Mouse (Mus musculus) thymus, adult 2 months (tissue): ENCODE measurements around the gene Gm20388. TPM values are rescaled to one million over a fixed set of nuclear protein-coding genes. Genes with fewer than 3 reads are reported as not detected.

Source experiments
- DNase-seq: peaks from one replicate; pipeline ENCODE4 v3.0.0; 2021
- H3K27ac ChIP-seq: fragments of 200-500 bp; 2 replicates; pipeline ENCODE4 v1.5.1; 2012; ENCODE audit warnings: low read length, control low read depth; ENCODE audit not compliant: control insufficient read depth, insufficient read depth
- H3K27me3 ChIP-seq: fragments of 200-500 bp; 2 replicates; pipeline ENCODE4 v1.6.1; 2012; ENCODE audit warnings: mild to moderate bottlenecking, low read length, moderate library complexity, mixed read lengths; ENCODE audit not compliant: control insufficient read depth, insufficient read depth
- H3K36me3 ChIP-seq: fragments of 200-500 bp; 2 replicates; pipeline ENCODE4 v1.6.1; 2012; ENCODE audit warnings: mild to moderate bottlenecking, low read length, moderate library complexity; ENCODE audit not compliant: control insufficient read depth, insufficient read depth
- H3K4me1 ChIP-seq: fragments of 200-500 bp; replicated peaks from 2 replicates; pipeline ENCODE4 v1.6.1; 2012; ENCODE audit warnings: low read length; ENCODE audit not compliant: control insufficient read depth, insufficient read depth
- H3K4me3 ChIP-seq: fragments of 200-500 bp; 2 replicates; pipeline ENCODE4 v1.5.1; 2012; ENCODE audit warnings: mild to moderate bottlenecking, low read length, control low read depth, moderate library complexity; ENCODE audit not compliant: control insufficient read depth, insufficient read depth
- CTCF ChIP-seq: fragments of 200-500 bp; IDR thresholded peaks from 2 replicates; pipeline ENCODE4 v1.5.1; 2012; ENCODE audit warnings: mild to moderate bottlenecking, control low read depth, low read length, moderate library complexity, borderline replicate concordance; ENCODE audit not compliant: control insufficient read depth, poor library complexity, insufficient read depth; ENCODE audit errors: extremely low read depth
- POLR2A ChIP-seq: fragments of 200-500 bp; IDR thresholded peaks from 2 replicates; pipeline ENCODE4 v1.6.1; 2012; ENCODE audit warnings: mild to moderate bottlenecking, low read length, control low read depth, moderate library complexity; ENCODE audit not compliant: control insufficient read depth, poor library complexity, insufficient read depth; ENCODE audit errors: extremely low read depth
- WGBS: fragments of 180-500 bp; shearing (Covaris S2); methylation state at CpG from one replicate; pipeline ENCODE4 v1.1.7; 2018; 5-methylcytosine and 5-hydroxymethylcytosine counted together
- polyA plus RNA-seq: library from polyadenylated mRNA; depleted of rRNA; stranded (reverse); fragments of >200 nt; gene quantifications from 2 replicates; pipeline ENCODE4 v1.2.3, GENCODE M21; 2012

Gm20388 gene
- polyA plus RNA-seq, 1 experiment = 103 TPM

- Histone ChIP-seq H3K4me1 (peaks cover 15% of the 10 kb centered on the region), H3K27me3 (peaks cover 16% of the 10 kb centered on the region), H3K36me3 (no peaks in the 10 kb centered on the region), H3K4me3 (no peak overlapping the region), H3K27ac (no peak overlapping the region)
- WGBS = 11% methylated on average over 15 of the region's 15 CpGs
- TF ChIP-seq POLR2A (no peak), CTCF (no peak)
- no peak for DNase-seq
Measured at GRCm38 (mm10) chr8:120883853-120884252, 973.2 kb downstream of the Gm20388 start.

- Histone ChIP-seq H3K27ac (no peak overlapping the region), H3K4me1 (peaks cover 16% of the 10 kb centered on the region), H3K36me3 (no peaks in the 10 kb centered on the region), H3K27me3 (peaks cover 16% of the 10 kb centered on the region), H3K4me3 (no peak overlapping the region)
- DNase-seq = no peak
- TF ChIP-seq CTCF = no peak
- no peak for TF ChIP-seq POLR2A
- WGBS = 16% methylated on average over 13 of the region's 13 CpGs
Measured at GRCm38 (mm10) chr8:120884881-120885280, 974.2 kb downstream of the Gm20388 start.

GRCm38 (mm10) chr8:120887254-120887653 is 976.6 kb downstream of the Gm20388 start:
- H3K4me1 ChIP-seq = peaks cover 16% of the 10 kb centered on the region
- H3K36me3 ChIP-seq = no peaks in the 10 kb centered on the region
- no peak for TF ChIP-seq POLR2A
- TF ChIP-seq CTCF = peak; percentile 87; the same call in 1 of the 2 replicates
- no peak overlapping the region for H3K4me3 ChIP-seq
- peak; percentile 38 for DNase-seq
- 7% methylated on average over 10 of the region's 10 CpGs for WGBS
- peaks cover 14% of the 10 kb centered on the region for H3K27me3 ChIP-seq
- H3K27ac ChIP-seq = no peak overlapping the region

GRCm38 (mm10) chr8:120888005-120888404 is 977.4 kb downstream of the Gm20388 start:
- WGBS = 3% methylated on average over 5 of the region's 5 CpGs
- no peak for TF ChIP-seq CTCF
- TF ChIP-seq POLR2A = no peak
- peaks cover 16% of the 10 kb centered on the region for H3K4me1 ChIP-seq
- H3K27ac ChIP-seq = no peak overlapping the region
- no peaks in the 10 kb centered on the region for H3K36me3 ChIP-seq
- DNase-seq = peak; percentile 24
- no peak overlapping the region for H3K4me3 ChIP-seq
- peaks cover 10% of the 10 kb centered on the region for H3K27me3 ChIP-seq

- Histone ChIP-seq H3K4me3 (no peak overlapping the region), H3K27ac (no peak overlapping the region), H3K27me3 (peaks cover 12% of the 10 kb centered on the region), H3K36me3 (no peaks in the 10 kb centered on the region), H3K4me1 (peaks cover 16% of the 10 kb centered on the region)
- TF ChIP-seq POLR2A = no peak
- no peak for TF ChIP-seq CTCF
- no peak for DNase-seq
- WGBS = 71% methylated on average over 4 of the region's 4 CpGs
Measured at GRCm38 (mm10) chr8:120889189-120889588, 978.5 kb downstream of the Gm20388 start.

- Histone ChIP-seq H3K27me3 (peaks cover 7% of the 10 kb centered on the region), H3K4me1 (peaks cover 16% of the 10 kb centered on the region), H3K4me3 (no peak overlapping the region), H3K27ac (no peak overlapping the region), H3K36me3 (no peaks in the 10 kb centered on the region)
- no peak for TF ChIP-seq CTCF
- TF ChIP-seq POLR2A = no peak
- WGBS = 5% methylated on average over 11 of the region's 11 CpGs
- DNase-seq = no peak
Measured at GRCm38 (mm10) chr8:120890068-120890467, 979.4 kb downstream of the Gm20388 start.

GRCm38 (mm10) chr8:120895009-120895408 is 984.4 kb downstream of the Gm20388 start:
- no peak for DNase-seq
- Histone ChIP-seq H3K4me1 (no peaks in the 10 kb centered on the region), H3K36me3 (no peaks in the 10 kb centered on the region), H3K27ac (no peak overlapping the region), H3K27me3 (peaks cover 6% of the 10 kb centered on the region; the same call in 1 of the 2 replicates), H3K4me3 (no peak overlapping the region)
- WGBS = 24% methylated on average over 4 of the region's 4 CpGs
- TF ChIP-seq POLR2A (no peak), CTCF (no peak)
